ENCODE assay signal across 8 mouse cellular contexts in the genomic region with DNA sequence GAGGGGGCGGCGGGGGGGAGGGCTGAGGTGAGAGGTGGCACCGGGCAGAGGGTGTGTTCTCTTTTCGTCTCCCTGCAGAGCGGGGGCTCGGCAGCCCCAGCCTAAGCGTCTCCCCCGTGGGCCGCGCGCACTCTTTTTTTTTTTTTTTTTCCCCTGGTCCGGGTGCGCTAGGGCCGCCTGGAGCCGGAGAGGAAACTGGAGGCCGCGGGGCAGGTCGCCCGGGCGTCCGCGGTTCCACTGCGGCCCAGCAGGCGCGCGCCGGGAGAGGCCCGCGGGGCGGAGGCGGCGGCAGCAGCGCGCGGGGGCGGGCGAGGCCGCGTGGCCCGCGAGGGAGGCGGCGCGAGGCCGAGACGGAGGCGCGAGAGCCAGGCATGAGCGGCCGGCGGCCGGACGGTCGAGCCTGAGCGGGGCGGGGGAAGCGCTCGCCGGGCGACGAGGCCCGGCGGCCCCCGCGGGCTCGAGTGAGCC. TPM values are rescaled to one million over a fixed set of nuclear protein-coding genes. Genes with fewer than 3 reads are reported as not detected.
A peak's percentile ranks its signal among the peaks of the same experiment; 100 is the strongest.
DNase-seq lines count a peak whose midpoint lies in the region; ATAC-seq and TF ChIP-seq lines count a peak whose summit lies in the region.

No protein-coding gene starts in this region.

- in situ Hi-C loops in ES-E14 (cut with MboI; ENCODE audit: low sequenced_read_pairs in 2 of 2, unreplicated experiment in 2 of 2), result loop anchor here (5.0 to 25.0 kb wide), 3 partner anchors 437 to 882 kb away; no protein-coding TSS in a partner anchor

- peak overlapping the region; percentile 90 for H3K4me2 ChIP-seq in heart, embryonic 15.5 days
- H3K4me2 ChIP-seq in limb, embryonic 13.5 days (replicated peaks), result peak overlapping the region; percentile 77
- peak overlapping the region; percentile 74 for H3K4me2 ChIP-seq in stomach, embryonic 16.5 days (ENCODE audit: low read depth, low read length)

- peak overlapping the region; percentile 42 to 79; a peak in 3 of 4 replicates for H3K4me3 ChIP-seq in ES-E14 (ENCODE audit: insufficient read depth in 1 of 2, low read depth in 1 of 2, low read length in 2 of 2, poor library complexity in 1 of 2, severe bottlenecking in 1 of 2)
- H3K4me3 ChIP-seq in heart, embryonic 15.5 days, result peak overlapping the region; percentile 53
- H3K4me3 ChIP-seq in limb, embryonic 13.5 days, result peak overlapping the region; percentile 63
- H3K4me3 ChIP-seq in stomach, embryonic 16.5 days (replicated peaks; ENCODE audit: low read length), result peak overlapping the region; percentile 50

- peaks cover 0 to 5% of the 10 kb centered on the region in 2 experiments; a peak in 1 of 4 replicates for H3K4me1 ChIP-seq in ES-E14 (ENCODE audit: control insufficient read depth in 2 of 2, insufficient read depth in 2 of 2, low read length in 2 of 2, poor library complexity in 1 of 2)
- peaks cover 14% of the 10 kb centered on the region for H3K4me1 ChIP-seq in heart, embryonic 15.5 days (replicated peaks)
- H3K4me1 ChIP-seq in limb, embryonic 13.5 days, result peaks cover 29% of the 10 kb centered on the region
- H3K4me1 ChIP-seq in stomach, embryonic 16.5 days (ENCODE audit: control insufficient read depth, insufficient read depth, low read length), result 0 out of 2 replicates have a peak, but pooled peaks cover 3% of the 10 kb centered on the region

- H3K36me3 ChIP-seq in ES-E14 (ENCODE audit: control insufficient read depth, insufficient read depth, low read length, poor library complexity, severe bottlenecking), result no peaks in the 10 kb centered on the region
- H3K36me3 ChIP-seq in heart, embryonic 15.5 days, result no peaks in the 10 kb centered on the region
- H3K36me3 ChIP-seq in limb, embryonic 13.5 days, result no peaks in the 10 kb centered on the region
- H3K36me3 ChIP-seq in stomach, embryonic 16.5 days (ENCODE audit: control insufficient read depth, insufficient read depth, low read length), result no peaks in the 10 kb centered on the region

- under 1% methylated on average over 33 of the region's 66 CpGs for WGBS in heart, embryonic 15.5 days
- 2% methylated on average over 20 of the region's 66 CpGs for WGBS in limb, embryonic 13.5 days
- 0% methylated on average over 41 of the region's 66 CpGs for WGBS in stomach, embryonic 16.5 days

- H3K27me3 ChIP-seq in heart, embryonic 15.5 days, result peaks cover 98% of the 10 kb centered on the region
- peaks cover 87% of the 10 kb centered on the region for H3K27me3 ChIP-seq in limb, embryonic 13.5 days
- peaks cover 89% of the 10 kb centered on the region for H3K27me3 ChIP-seq in stomach, embryonic 16.5 days (ENCODE audit: control insufficient read depth, insufficient read depth, low read length)

- peak; percentile 47; the same call in 1 of the 2 replicates for ATAC-seq in heart, embryonic 15.5 days (replicated peaks; ENCODE audit: insufficient number of reproducible peaks, insufficient read depth, low FRiP score, low read depth)
- ATAC-seq in limb, embryonic 13.5 days (ENCODE audit: low FRiP score, low read depth), result peak; percentile 24; the same call in 1 of the 2 replicates
- ATAC-seq in stomach, embryonic 16.5 days (ENCODE audit: insufficient read depth, low FRiP score), result peak; percentile 8; the same call in 1 of the 2 replicates

- DNase-seq in adrenal gland, adult 18-20 months (ENCODE audit: low spot score in 2 of 2), result peak; percentile 66 to 67
- DNase-seq in adrenal gland, adult 8-10 months, result no peak
- no peak for DNase-seq in ES-E14 (ENCODE audit: low read depth, low spot score)
- no peak for DNase-seq in gastrocnemius, adult 8-10 months (ENCODE audit: low spot score in 2 of 2)
- no peak for DNase-seq in layer of hippocampus, postnatal 25 days (ENCODE audit: extremely low spot score in 1 of 2, low spot score in 1 of 2)

- H3K27ac ChIP-seq in ES-E14 (ENCODE audit: insufficient read depth, low read depth, low read length, poor library complexity, severe bottlenecking), result no peak overlapping the region
- H3K27ac ChIP-seq in heart, embryonic 15.5 days, result no peak overlapping the region
- peak overlapping the region; percentile 90 for H3K27ac ChIP-seq in limb, embryonic 13.5 days
- H3K27ac ChIP-seq in stomach, embryonic 16.5 days (ENCODE audit: low read length), result no peak overlapping the region

- H3K9me3 ChIP-seq in ES-E14 (ENCODE audit: control insufficient read depth, insufficient read depth, low read depth, low read length), result no peaks in the 10 kb centered on the region
- H3K9me3 ChIP-seq in heart, embryonic 15.5 days (replicated peaks), result no peaks in the 10 kb centered on the region
- H3K9me3 ChIP-seq in limb, embryonic 13.5 days, result no peaks in the 10 kb centered on the region
- H3K9me3 ChIP-seq in stomach, embryonic 16.5 days (replicated peaks; ENCODE audit: control insufficient read depth, low read length), result no peaks in the 10 kb centered on the region

- peak overlapping the region; percentile 67 for H3K9ac ChIP-seq in ES-E14 (ENCODE audit: insufficient read depth, low read depth, low read length, poor library complexity, severe bottlenecking)
- peak overlapping the region; percentile 46 for H3K9ac ChIP-seq in heart, embryonic 15.5 days
- peak overlapping the region; percentile 87 for H3K9ac ChIP-seq in limb, embryonic 13.5 days
- peak overlapping the region; percentile 69 for H3K9ac ChIP-seq in stomach, embryonic 16.5 days (ENCODE audit: low read length)

TF ChIP-seq in ES-E14, 5 proteins besides CTCF, POLR2A, EP300 and RAD21:
- TF ChIP-seq MAFK (IDR thresholded peaks at IDR 0.05; ENCODE audit: insufficient read depth, low read depth, low read length) (no peak), ZNF384 (IDR thresholded peaks at IDR 0.05; ENCODE audit: low read depth, low read length) (0 out of 2 replicates have a peak, but pooled peaks have one; percentile 24)

RNA-seq across cellular contexts. Expression of gene Hoxd8, which starts 0.6 kb away (rescaled TPM):
- total RNA-seq in adrenal gland, adult 18-20 months (2021), result 10 to 100 TPM; 24.6 to 36.4 TPM
- 10 to 100 TPM; 33.3 to 45.8 (median 36.6) TPM for total RNA-seq in adrenal gland, adult 8-10 months (2022)
- total RNA-seq in ES-E14 (2012; rRNA removed), result 0.63 and 1.2 TPM in 2 replicates
- polyA plus RNA-seq in heart, embryonic 15.5 days (2015; fragmentation: Nextera tagmentation; extraction: Ambion mirVana), result 0.24 and 0.56 TPM in 2 replicates
- 7.3 and 7.5 TPM in 2 replicates for polyA plus RNA-seq in limb, embryonic 13.5 days (2015; fragmentation: Nextera tagmentation; extraction: Ambion mirVana)
- 1.7 and 2.8 TPM in 2 replicates for polyA plus RNA-seq in stomach, embryonic 16.5 days (2015; fragmentation: Nextera tagmentation; extraction: Ambion mirVana)
- 10 to 100 TPM; 46.8 to 53.5 (median 51.3) TPM for total RNA-seq in gastrocnemius, adult 8-10 months (2022)
- total RNA-seq in layer of hippocampus, postnatal 25 days (2021), result not detected

RNA-seq across cellular contexts. Expression of gene Hoxd3, which starts 6.7 kb away (rescaled TPM):
- under 1 TPM; 0.89 to 0.90 TPM for total RNA-seq in adrenal gland, adult 18-20 months (2021)
- total RNA-seq in adrenal gland, adult 8-10 months (2022), result 1 to 10 TPM in 3 of 4 experiments, under 1 TPM in 1; 0.73 to 1.9 (median 1.5) TPM
- 0.40 TPM in 1 of 2 replicates, not detected in the other for total RNA-seq in ES-E14 (2012; rRNA removed)
- 0.29 and 1.0 TPM in 2 replicates for polyA plus RNA-seq in heart, embryonic 15.5 days (2015; fragmentation: Nextera tagmentation; extraction: Ambion mirVana)
- polyA plus RNA-seq in limb, embryonic 13.5 days (2015; fragmentation: Nextera tagmentation; extraction: Ambion mirVana), result 0.84 and 0.88 TPM in 2 replicates
- 7.4 and 9.2 TPM in 2 replicates for polyA plus RNA-seq in stomach, embryonic 16.5 days (2015; fragmentation: Nextera tagmentation; extraction: Ambion mirVana)
- under 1 TPM in 2 of 4 experiments, not detected in 2; 0.17 to 0.29 TPM for total RNA-seq in gastrocnemius, adult 8-10 months (2022)
- total RNA-seq in layer of hippocampus, postnatal 25 days (2021), result not detected

RNA-seq across cellular contexts. Expression of gene Hoxd4, which starts 6.7 kb away (rescaled TPM):
- total RNA-seq in adrenal gland, adult 18-20 months (2021), result 10 to 100 TPM; 14.9 to 19.6 TPM
- 10 to 100 TPM; 16.8 to 37.2 (median 31.3) TPM for total RNA-seq in adrenal gland, adult 8-10 months (2022)
- 0.16 and 0.94 TPM in 2 replicates for total RNA-seq in ES-E14 (2012; rRNA removed)
- polyA plus RNA-seq in heart, embryonic 15.5 days (2015; fragmentation: Nextera tagmentation; extraction: Ambion mirVana), result 0.09 and 0.15 TPM in 2 replicates
- polyA plus RNA-seq in limb, embryonic 13.5 days (2015; fragmentation: Nextera tagmentation; extraction: Ambion mirVana), result 0.32 and 0.55 TPM in 2 replicates
- 0.29 and 0.39 TPM in 2 replicates for polyA plus RNA-seq in stomach, embryonic 16.5 days (2015; fragmentation: Nextera tagmentation; extraction: Ambion mirVana)
- total RNA-seq in gastrocnemius, adult 8-10 months (2022), result 1 to 10 TPM; 1.1 to 1.9 (median 1.5) TPM
- not detected for total RNA-seq in layer of hippocampus, postnatal 25 days (2021)

RNA-seq across cellular contexts. Expression of gene Hoxd9, which starts 7.5 kb away (rescaled TPM):
- total RNA-seq in adrenal gland, adult 18-20 months (2021), result 1 to 10 TPM; 3.5 to 4.3 TPM
- 1 to 10 TPM; 6.5 to 9.2 (median 7.0) TPM for total RNA-seq in adrenal gland, adult 8-10 months (2022)
- total RNA-seq in ES-E14 (2012; rRNA removed), result 0.37 and 0.76 TPM in 2 replicates
- polyA plus RNA-seq in heart, embryonic 15.5 days (2015; fragmentation: Nextera tagmentation; extraction: Ambion mirVana), result 0.14 and 0.15 TPM in 2 replicates
- 10.7 and 10.9 TPM in 2 replicates for polyA plus RNA-seq in limb, embryonic 13.5 days (2015; fragmentation: Nextera tagmentation; extraction: Ambion mirVana)
- polyA plus RNA-seq in stomach, embryonic 16.5 days (2015; fragmentation: Nextera tagmentation; extraction: Ambion mirVana), result 0.41 and 0.53 TPM in 2 replicates
- 10 to 100 TPM; 22.6 to 27.5 (median 23.7) TPM for total RNA-seq in gastrocnemius, adult 8-10 months (2022)
- not detected for total RNA-seq in layer of hippocampus, postnatal 25 days (2021)

RNA-seq across cellular contexts. Expression of gene Hoxd10, which starts 13.3 kb away (rescaled TPM):
- not detected for total RNA-seq in adrenal gland, adult 18-20 months (2021)
- total RNA-seq in adrenal gland, adult 8-10 months (2022), result not detected
- total RNA-seq in ES-E14 (2012; rRNA removed), result 0.40 TPM in 1 of 2 replicates, not detected in the other
- 0.08 TPM in 1 of 2 replicates, not detected in the other for polyA plus RNA-seq in heart, embryonic 15.5 days (2015; fragmentation: Nextera tagmentation; extraction: Ambion mirVana)
- polyA plus RNA-seq in limb, embryonic 13.5 days (2015; fragmentation: Nextera tagmentation; extraction: Ambion mirVana), result 26.0 and 26.2 TPM in 2 replicates
- 0.21 TPM in 1 of 2 replicates, not detected in the other for polyA plus RNA-seq in stomach, embryonic 16.5 days (2015; fragmentation: Nextera tagmentation; extraction: Ambion mirVana)
- 1 to 10 TPM; 6.1 to 8.5 (median 7.6) TPM for total RNA-seq in gastrocnemius, adult 8-10 months (2022)
- not detected for total RNA-seq in layer of hippocampus, postnatal 25 days (2021)

Comparison
In these comparisons a context has a peak if more than half of its experiments do, and no peak if none do; other contexts are left out.
1. DNase-seq: peak in adrenal gland, adult 18-20 months (2 of 2); none in adrenal gland, adult 8-10 months (single experiment), ES-E14 (single experiment), gastrocnemius, adult 8-10 months (0 of 2) and layer of hippocampus, postnatal 25 days (0 of 2).
2. RNA of gene Hoxd8, which starts 0.6 kb away (total RNA-seq): 46.8 to 53.5 TPM in gastrocnemius, adult 8-10 months, 33.3 to 45.8 TPM in adrenal gland, adult 8-10 months and 24.6 to 36.4 TPM in adrenal gland, adult 18-20 months; 0.63 to 1.2 TPM in ES-E14 and not detected in layer of hippocampus, postnatal 25 days; every median in the first group is over 10 times any median in the second.
3. Peak in every context shown above with its lines, with median percentiles within 50 percentile points of each other: H3K4me3 ChIP-seq, H3K9ac ChIP-seq, ATAC-seq and H3K4me2 ChIP-seq.